Mouse (Mus musculus): Measurements from ENCODE around the gene Tat. TPM values are rescaled to one million over a fixed set of nuclear protein-coding genes. Genes with fewer than 3 reads are reported as not detected.

Tat gene
- polyA plus RNA-seq (2017; shearing (Covaris generic)) = not detected

DNA sequence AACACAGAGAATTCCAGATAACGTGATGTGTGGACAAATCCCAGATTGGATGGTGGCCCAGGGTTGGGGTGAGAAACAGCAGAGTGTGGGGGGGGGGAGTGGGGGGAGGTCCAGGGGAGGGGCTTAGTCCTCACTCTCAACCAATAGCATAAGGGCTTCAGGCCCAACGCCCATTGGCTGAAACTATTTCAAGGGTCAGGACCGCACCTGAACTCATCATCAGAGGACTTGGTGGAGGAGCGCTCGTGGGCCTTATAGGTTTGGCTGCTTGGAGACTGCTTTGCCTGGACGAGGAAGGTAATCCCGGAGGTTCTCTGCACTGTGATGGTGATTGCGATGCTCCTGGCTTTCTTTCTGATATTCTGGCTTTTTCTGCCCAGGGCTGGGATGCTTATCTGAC lies at the start of gene Tat:
TSS of gene Tat (plus strand) at position 214 of the 400 bp plus-strand sequence.

DNA sequence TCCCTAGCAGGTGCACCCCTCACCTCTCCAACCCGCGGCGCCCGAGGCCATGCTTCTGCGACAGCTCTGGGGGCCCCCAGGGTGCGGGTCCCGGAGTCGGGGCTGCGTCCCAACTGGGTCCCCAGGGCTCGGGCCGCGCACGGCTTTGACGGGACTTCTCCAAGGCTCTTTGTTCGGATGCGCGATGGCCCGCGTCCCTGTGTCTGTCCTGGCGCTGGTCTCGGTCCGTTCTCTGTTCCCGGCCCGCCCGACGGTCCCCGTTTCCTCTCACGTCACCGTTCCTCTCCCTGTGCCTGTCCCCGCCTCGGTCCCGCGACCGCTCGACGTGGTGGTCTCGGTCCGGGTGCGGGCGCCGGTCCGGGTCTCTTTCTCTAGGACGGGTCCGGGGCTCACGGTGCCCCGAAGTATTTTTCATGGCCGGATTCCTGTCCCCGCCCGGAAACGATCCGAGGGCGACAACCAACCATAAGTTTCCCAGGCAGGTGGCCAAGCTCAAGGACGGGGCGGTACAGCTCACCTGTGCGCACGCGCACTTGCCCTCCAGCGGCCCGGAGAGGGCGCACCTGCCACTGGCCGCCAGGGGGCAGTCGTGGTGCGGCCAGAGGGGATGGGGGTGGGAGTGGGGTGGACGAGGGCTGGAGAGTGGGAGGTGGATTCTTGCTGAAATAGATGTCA lies 28.4 kb upstream of the Tat start, which contains the start of gene Marveld3:
TSS of gene Marveld3 (minus strand) at position 511 of the 675 bp plus-strand sequence.

DNA sequence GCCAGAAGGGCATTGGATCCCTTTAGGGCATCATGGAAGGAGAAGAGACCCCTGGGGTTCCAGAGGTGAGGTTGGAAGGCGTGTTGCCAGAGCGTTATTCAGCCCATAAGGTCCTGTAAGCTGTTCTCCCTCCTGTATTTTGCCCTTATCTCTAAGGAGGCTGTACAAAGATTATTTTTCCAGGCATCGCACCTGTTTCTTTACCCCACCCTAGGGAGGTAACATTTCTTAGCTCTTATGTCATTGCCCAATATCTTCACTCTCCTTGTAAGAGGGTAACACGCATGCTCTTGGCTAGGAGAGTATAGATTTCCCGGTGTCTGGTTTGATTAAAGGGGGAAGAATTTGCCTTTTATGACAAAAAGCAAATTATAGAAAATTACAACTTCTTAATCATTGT lies 49.4 kb downstream of the Tat start, which contains the start of gene Chst4:
TSS of gene Chst4 (minus strand) at position 82 of the 400 bp plus-strand sequence.

Other genes with a start within 250 kb of the Tat start
- 54.3 TPM for gene Ap1g1, start 211.9 kb upstream of the Tat start, polyA plus RNA-seq (2017; shearing (Covaris generic))
- 0.86 TPM for gene Phlpp2, start 121.9 kb upstream of the Tat start, polyA plus RNA-seq (2017; shearing (Covaris generic))
- gene Marveld3, start 28.2 kb upstream of the Tat start, polyA plus RNA-seq (2017; shearing (Covaris generic)) = not detected
- gene Chst4, start 49.3 kb downstream of the Tat start, polyA plus RNA-seq (2017; shearing (Covaris generic)) = not detected
- gene Zfp612, start 89.3 kb downstream of the Tat start, polyA plus RNA-seq (2017; shearing (Covaris generic)) = 1.5 TPM
- not detected for gene Gm21964, start 110.8 kb downstream of the Tat start, polyA plus RNA-seq (2017; shearing (Covaris generic))
- not detected for gene Gm17720, start 112.3 kb downstream of the Tat start, polyA plus RNA-seq (2017; shearing (Covaris generic))
- not detected for gene Calb2, start 177.8 kb downstream of the Tat start, polyA plus RNA-seq (2017; shearing (Covaris generic))
- 5.2 TPM for gene Cmtr2, start 225.2 kb downstream of the Tat start, polyA plus RNA-seq (2017; shearing (Covaris generic))

Measured in effector memory CD4-positive, alpha-beta T cell, adult 5 months (primary cell).